Mouse (Mus musculus) liver, embryonic 16.5 days (tissue): Measurements from ENCODE around the gene Tmbim7. TPM values are rescaled to one million over a fixed set of nuclear protein-coding genes. Genes with fewer than 3 reads are reported as not detected.
"Not testable (repeated sequence)": the region's sequence is repeated elsewhere in the genome, so short reads cannot be mapped to it uniquely, and the experiment has no call there.

Source experiments
- ATAC-seq: fragments of 200-750 bp; cut with Nextera tagmentation; 2 replicates; pipeline ENCODE4 v1.8.0; 2017; ENCODE audit warnings: low read depth, mild to moderate bottlenecking, moderate number of reproducible peaks, moderate library complexity
- H3K27ac ChIP-seq: fragments of 300-500 bp; sonication (generic); 2 replicates; pipeline ENCODE4 v1.5.1; 2014; ENCODE audit warnings: mild to moderate bottlenecking, low read length
- H3K27me3 ChIP-seq: fragments of 300-500 bp; sonication (generic); 2 replicates; pipeline ENCODE4 v1.6.1; 2014; ENCODE audit warnings: low read depth, low read length, mixed read lengths; ENCODE audit not compliant: control insufficient read depth, insufficient read depth
- H3K36me3 ChIP-seq: fragments of 300-500 bp; sonication (generic); 2 replicates; pipeline ENCODE4 v1.6.1; 2014; ENCODE audit warnings: mild to moderate bottlenecking; ENCODE audit not compliant: control insufficient read depth, insufficient read depth
- H3K4me1 ChIP-seq: fragments of 300-500 bp; sonication (generic); 2 replicates; pipeline ENCODE4 v1.6.1; 2014; ENCODE audit warnings: low read depth, low read length, mixed read lengths; ENCODE audit not compliant: control insufficient read depth
- H3K4me2 ChIP-seq: fragments of 300-500 bp; sonication (generic); 2 replicates; pipeline ENCODE4 v1.6.1; 2014; ENCODE audit warnings: low read depth, low read length, mixed read lengths
- H3K4me3 ChIP-seq: fragments of 300-500 bp; sonication (generic); 2 replicates; pipeline ENCODE4 v1.5.1; 2014; ENCODE audit warnings: low read depth, mild to moderate bottlenecking, low read length
- H3K9ac ChIP-seq: fragments of 300-500 bp; sonication (generic); 2 replicates; pipeline ENCODE4 v1.6.1; 2014; ENCODE audit warnings: low read depth, low read length
- H3K9me3 ChIP-seq: fragments of 300-500 bp; sonication (generic); replicated peaks from 2 replicates; pipeline ENCODE4 v1.6.1; 2016; ENCODE audit warnings: low read length; ENCODE audit not compliant: control insufficient read depth
- WGBS: fragments of 180-500 bp; shearing (Covaris S2); extraction: QIAGEN DNeasy Blood & Tissue Kit; methylation state at CpG from one replicate; pipeline ENCODE4 v1.1.7; 2014; ENCODE audit not compliant: insufficient replicate concordance; 5-methylcytosine and 5-hydroxymethylcytosine counted together
- polyA plus RNA-seq: library from polyadenylated mRNA; unstranded; fragments of >200 nt; fragmentation: Nextera tagmentation; extraction: Ambion mirVana; gene quantifications from 2 replicates; pipeline ENCODE4 v1.2.1, GENCODE M21; 2015

The Tmbim7 gene
- polyA plus RNA-seq, 1 experiment from 2014 or later: not detected

- ATAC-seq: no peak
- H3K36me3 ChIP-seq: no peaks in the 10 kb centered on the region
- no peaks in the 10 kb centered on the region for H3K27me3 ChIP-seq
- no peaks in the 10 kb centered on the region for H3K9me3 ChIP-seq
- no peak overlapping the region for H3K27ac ChIP-seq
- H3K4me3 ChIP-seq: no peak overlapping the region
- peaks cover 4% of the 10 kb centered on the region for H3K4me1 ChIP-seq
- no peak overlapping the region for H3K9ac ChIP-seq
- H3K4me2 ChIP-seq: no peak overlapping the region
- WGBS: 60% methylated on average over 5 of the region's 5 CpGs
Measured at GRCm38 (mm10) chr5:3651621-3652020, 640 bp downstream of the Tmbim7 start.

GRCm38 (mm10) chr5:3652903-3653575 lies 2.1 kb downstream of the Tmbim7 start:
- ATAC-seq: not testable (repeated sequence)

GRCm38 (mm10) chr5:3653801-3654200 lies 2.8 kb downstream of the Tmbim7 start:
- H3K4me1 ChIP-seq: no peaks in the 10 kb centered on the region; the same call in 1 of the 2 replicates
- H3K4me2 ChIP-seq: no peak overlapping the region
- H3K27ac ChIP-seq: no peak overlapping the region
- no peak overlapping the region for H3K9ac ChIP-seq
- H3K36me3 ChIP-seq: no peaks in the 10 kb centered on the region
- no peak for ATAC-seq
- 74% methylated on average over 4 of the region's 4 CpGs for WGBS
- H3K9me3 ChIP-seq: no peaks in the 10 kb centered on the region
- H3K27me3 ChIP-seq: no peaks in the 10 kb centered on the region
- no peak overlapping the region for H3K4me3 ChIP-seq

More at GRCm38 (mm10) chr5:3652903-3653575, 2.1 kb downstream of the Tmbim7 start:
- H3K36me3 ChIP-seq, H3K4me2 ChIP-seq, H3K9me3 ChIP-seq, H3K4me3 ChIP-seq, H3K9ac ChIP-seq, H3K27ac ChIP-seq, H3K4me1 ChIP-seq, H3K27me3 ChIP-seq: not testable (repeated sequence)
- 81% methylated on average over 14 of the region's 25 CpGs for WGBS

GRCm38 (mm10) chr5:3657085-3657484 lies 6.1 kb downstream of the Tmbim7 start, which contains the start of gene Gatad1:
TSS of gene Gatad1 (minus strand) at chr5:3657185.
- 72% methylated on average over 5 of the region's 5 CpGs for WGBS
- no peaks in the 10 kb centered on the region for H3K4me1 ChIP-seq
- H3K4me2 ChIP-seq: no peak within 1 kb of the TSS
- H3K4me3 ChIP-seq: no peak within 1 kb of the TSS
- no peak within 1 kb of the TSS for H3K9ac ChIP-seq
- no peak for ATAC-seq
- H3K27me3 ChIP-seq: no peaks in the 10 kb centered on the region
- no peaks in the 10 kb centered on the region for H3K36me3 ChIP-seq
- no peaks in the 10 kb centered on the region for H3K9me3 ChIP-seq
- H3K27ac ChIP-seq: no peak within 1 kb of the TSS

- Histone ChIP-seq H3K4me1 (peaks cover 2% of the 10 kb centered on the region; the same call in 1 of the 2 replicates), H3K9me3 (no peaks in the 10 kb centered on the region), H3K27me3 (no peaks in the 10 kb centered on the region), H3K27ac (no peak overlapping the region), H3K9ac (no peak overlapping the region), H3K4me3 (no peak overlapping the region), H3K36me3 (no peaks in the 10 kb centered on the region), H3K4me2 (no peak overlapping the region)
- ATAC-seq: no peak
- 79% methylated on average over 2 of the region's 2 CpGs for WGBS
Measured at GRCm38 (mm10) chr5:3665225-3665624, 14.2 kb downstream of the Tmbim7 start.

- Histone ChIP-seq H3K4me1 (peaks cover 2% of the 10 kb centered on the region; the same call in 1 of the 2 replicates), H3K4me3 (no peak overlapping the region), H3K9me3 (no peaks in the 10 kb centered on the region), H3K27me3 (no peaks in the 10 kb centered on the region), H3K9ac (no peak overlapping the region), H3K4me2 (no peak overlapping the region), H3K36me3 (no peaks in the 10 kb centered on the region), H3K27ac (no peak overlapping the region)
- no peak for ATAC-seq
- 53% methylated on average over 12 of the region's 12 CpGs for WGBS
Measured at GRCm38 (mm10) chr5:3666585-3666984, 15.6 kb downstream of the Tmbim7 start.

GRCm38 (mm10) chr5:3669938-3670554 lies 19.1 kb downstream of the Tmbim7 start:
- Histone ChIP-seq H3K4me2 (no peak overlapping the region), H3K36me3 (no peaks in the 10 kb centered on the region), H3K4me3 (no peak overlapping the region), H3K27me3 (no peaks in the 10 kb centered on the region), H3K4me1 (peaks cover 2% of the 10 kb centered on the region; the same call in 1 of the 2 replicates), H3K9ac (no peak overlapping the region), H3K9me3 (no peaks in the 10 kb centered on the region), H3K27ac (no peak overlapping the region)
- ATAC-seq: 0 out of 2 replicates have a peak, but pooled peaks have one; percentile 19
- WGBS: 19% methylated on average over 6 of the region's 6 CpGs

GRCm38 (mm10) chr5:3688298-3688697 lies 37.3 kb downstream of the Tmbim7 start:
- H3K27ac ChIP-seq: no peak overlapping the region
- H3K9ac ChIP-seq: no peak overlapping the region
- no peak for ATAC-seq
- no peaks in the 10 kb centered on the region for H3K27me3 ChIP-seq
- peaks cover 4% of the 10 kb centered on the region; the same call in 1 of the 2 replicates for H3K36me3 ChIP-seq
- H3K4me3 ChIP-seq: no peak overlapping the region
- no peaks in the 10 kb centered on the region for H3K4me1 ChIP-seq
- no peaks in the 10 kb centered on the region for H3K9me3 ChIP-seq
- H3K4me2 ChIP-seq: no peak overlapping the region
- WGBS: 82% methylated on average over 8 of the region's 8 CpGs

GRCm38 (mm10) chr5:3691283-3691682 lies 40.3 kb downstream of the Tmbim7 start:
- H3K36me3 ChIP-seq: peaks cover 4% of the 10 kb centered on the region; the same call in 1 of the 2 replicates
- no peak overlapping the region for H3K27ac ChIP-seq
- no peaks in the 10 kb centered on the region for H3K4me1 ChIP-seq
- H3K4me3 ChIP-seq: no peak overlapping the region
- H3K27me3 ChIP-seq: no peaks in the 10 kb centered on the region
- no peak overlapping the region for H3K4me2 ChIP-seq
- peak; percentile 63 for ATAC-seq
- H3K9ac ChIP-seq: no peak overlapping the region
- H3K9me3 ChIP-seq: no peaks in the 10 kb centered on the region
- 81% methylated on average over 3 of the region's 3 CpGs for WGBS
